Mouse (Mus musculus) heart, embryonic 16.5 days (tissue): ENCODE results near the gene Maats1. TPM values are rescaled to one million over a fixed set of nuclear protein-coding genes. Genes with fewer than 3 reads are reported as not detected.

ENCODE experiments used
- ATAC-seq: fragments of 200-750 bp; cut with Nextera tagmentation; replicated peaks from 2 replicates; pipeline ENCODE4 v1.8.0; 2017; ENCODE audit warnings: moderate number of reproducible peaks; ENCODE audit not compliant: insufficient read depth, low FRiP score; ENCODE audit errors: extremely low read depth
- H3K27ac ChIP-seq: fragments of 300-500 bp; sonication (generic); 2 replicates; pipeline ENCODE4 v1.5.1; 2014; ENCODE audit warnings: mild to moderate bottlenecking, low read length, control low read depth, moderate library complexity
- H3K27me3 ChIP-seq: fragments of 300-500 bp; sonication (generic); 2 replicates; pipeline ENCODE4 v1.6.1; 2014; ENCODE audit warnings: low read length, mixed read lengths; ENCODE audit not compliant: control insufficient read depth, insufficient read depth
- H3K36me3 ChIP-seq: fragments of 300-500 bp; sonication (generic); 2 replicates; pipeline ENCODE4 v1.6.1; 2014; ENCODE audit not compliant: control insufficient read depth, insufficient read depth
- H3K4me1 ChIP-seq: fragments of 300-500 bp; sonication (generic); 2 replicates; pipeline ENCODE4 v1.6.1; 2014; ENCODE audit warnings: low read length, mixed read lengths; ENCODE audit not compliant: control insufficient read depth, insufficient read depth
- H3K4me2 ChIP-seq: fragments of 300-500 bp; sonication (generic); 2 replicates; pipeline ENCODE4 v1.6.1; 2014; ENCODE audit warnings: low read depth, mild to moderate bottlenecking, control low read depth, low read length
- H3K4me3 ChIP-seq: fragments of 300-500 bp; sonication (generic); 2 replicates; pipeline ENCODE4 v1.5.1; 2014; ENCODE audit warnings: mild to moderate bottlenecking, control low read depth, low read length
- H3K9ac ChIP-seq: fragments of 300-500 bp; sonication (generic); 2 replicates; pipeline ENCODE4 v1.6.1; 2014; ENCODE audit warnings: low read length, control low read depth
- H3K9me3 ChIP-seq: fragments of 300-500 bp; sonication (generic); replicated peaks from 2 replicates; pipeline ENCODE4 v1.6.1; 2016; ENCODE audit warnings: low read length; ENCODE audit not compliant: control insufficient read depth
- WGBS: fragments of 180-500 bp; shearing (Covaris S2); extraction: QIAGEN DNeasy Blood & Tissue Kit; methylation state at CpG from one replicate; pipeline ENCODE4 v1.1.7; 2014; 5-methylcytosine and 5-hydroxymethylcytosine counted together
- polyA plus RNA-seq: library from polyadenylated mRNA; unstranded; fragments of >200 nt; fragmentation: Nextera tagmentation; extraction: Ambion mirVana; gene quantifications from 2 replicates; pipeline ENCODE4 v1.2.1, GENCODE M21; 2015

The Maats1 gene
- polyA plus RNA-seq, 1 experiment from 2014 or later: 0.12 TPM

- no peak overlapping the region for H3K27ac ChIP-seq
- no peak overlapping the region for H3K4me3 ChIP-seq
- 64% methylated on average over 7 of the region's 7 CpGs for WGBS
- no peaks in the 10 kb centered on the region for H3K36me3 ChIP-seq
- H3K4me1 ChIP-seq: no peaks in the 10 kb centered on the region
- H3K9me3 ChIP-seq: no peaks in the 10 kb centered on the region
- H3K9ac ChIP-seq: no peak overlapping the region
- no peak for ATAC-seq
- no peaks in the 10 kb centered on the region for H3K27me3 ChIP-seq
- H3K4me2 ChIP-seq: no peak overlapping the region
These were observed 59.3 kb downstream of the Maats1 start for GRCm38 (mm10) chr16:38282559-38283160.

GRCm38 (mm10) chr16:38280951-38281350 is 61.0 kb downstream of the Maats1 start:
- WGBS: 62% methylated on average over 7 of the region's 7 CpGs

GRCm38 (mm10) chr16:38279794-38280193 is 62.1 kb downstream of the Maats1 start:
- 87% methylated on average over 5 of the region's 5 CpGs for WGBS
- H3K4me3 ChIP-seq: no peak overlapping the region
- no peak for ATAC-seq
- H3K4me1 ChIP-seq: no peaks in the 10 kb centered on the region
- H3K27me3 ChIP-seq: no peaks in the 10 kb centered on the region
- H3K36me3 ChIP-seq: no peaks in the 10 kb centered on the region
- no peak overlapping the region for H3K4me2 ChIP-seq
- no peaks in the 10 kb centered on the region for H3K9me3 ChIP-seq
- no peak overlapping the region for H3K9ac ChIP-seq
- no peak overlapping the region for H3K27ac ChIP-seq

More at GRCm38 (mm10) chr16:38280951-38281350, 61.0 kb downstream of the Maats1 start:
- H3K4me1 ChIP-seq: no peaks in the 10 kb centered on the region
- no peaks in the 10 kb centered on the region for H3K9me3 ChIP-seq
- ATAC-seq: no peak
- no peaks in the 10 kb centered on the region for H3K27me3 ChIP-seq
- no peak overlapping the region for H3K27ac ChIP-seq
- no peaks in the 10 kb centered on the region for H3K36me3 ChIP-seq
- H3K4me2 ChIP-seq: no peak overlapping the region
- H3K4me3 ChIP-seq: no peak overlapping the region
- no peak overlapping the region for H3K9ac ChIP-seq

GRCm38 (mm10) chr16:38274737-38275136 is 67.2 kb downstream of the Maats1 start:
- no peaks in the 10 kb centered on the region for H3K9me3 ChIP-seq
- H3K27ac ChIP-seq: no peak overlapping the region
- H3K27me3 ChIP-seq: no peaks in the 10 kb centered on the region
- no peaks in the 10 kb centered on the region for H3K4me1 ChIP-seq
- H3K4me2 ChIP-seq: no peak overlapping the region
- no peak for ATAC-seq
- 73% methylated on average over 2 of the region's 2 CpGs for WGBS
- H3K4me3 ChIP-seq: no peak overlapping the region
- no peak overlapping the region for H3K9ac ChIP-seq
- no peaks in the 10 kb centered on the region for H3K36me3 ChIP-seq

GRCm38 (mm10) chr16:38272483-38272882 is 69.5 kb downstream of the Maats1 start:
- ATAC-seq: no peak
- H3K9me3 ChIP-seq: no peaks in the 10 kb centered on the region
- no peak overlapping the region for H3K27ac ChIP-seq
- no peaks in the 10 kb centered on the region for H3K4me1 ChIP-seq
- 77% methylated on average over 5 of the region's 5 CpGs for WGBS
- H3K4me2 ChIP-seq: no peak overlapping the region
- no peak overlapping the region for H3K9ac ChIP-seq
- H3K27me3 ChIP-seq: no peaks in the 10 kb centered on the region
- no peak overlapping the region for H3K4me3 ChIP-seq
- H3K36me3 ChIP-seq: no peaks in the 10 kb centered on the region

GRCm38 (mm10) chr16:38271601-38272000 is 70.3 kb downstream of the Maats1 start:
- no peaks in the 10 kb centered on the region for H3K27me3 ChIP-seq
- no peaks in the 10 kb centered on the region for H3K9me3 ChIP-seq
- ATAC-seq: no peak
- no peaks in the 10 kb centered on the region for H3K4me1 ChIP-seq
- no peak overlapping the region for H3K4me3 ChIP-seq
- H3K27ac ChIP-seq: no peak overlapping the region
- no peak overlapping the region for H3K4me2 ChIP-seq
- no peak overlapping the region for H3K9ac ChIP-seq
- WGBS: 47% methylated on average over 3 of the region's 3 CpGs
- H3K36me3 ChIP-seq: no peaks in the 10 kb centered on the region

GRCm38 (mm10) chr16:38255927-38256326 is 86.0 kb downstream of the Maats1 start:
- H3K36me3 ChIP-seq: no peaks in the 10 kb centered on the region
- H3K9me3 ChIP-seq: no peaks in the 10 kb centered on the region
- no peaks in the 10 kb centered on the region for H3K27me3 ChIP-seq
- H3K4me1 ChIP-seq: no peaks in the 10 kb centered on the region
- H3K4me3 ChIP-seq: no peak overlapping the region
- ATAC-seq: no peak
- H3K4me2 ChIP-seq: no peak overlapping the region
- 87% methylated on average over 9 of the region's 9 CpGs for WGBS
- no peak overlapping the region for H3K9ac ChIP-seq
- H3K27ac ChIP-seq: no peak overlapping the region

- Histone ChIP-seq H3K9ac (no peak overlapping the region), H3K9me3 (no peaks in the 10 kb centered on the region), H3K27ac (no peak overlapping the region), H3K27me3 (no peaks in the 10 kb centered on the region), H3K4me3 (no peak overlapping the region), H3K4me1 (no peaks in the 10 kb centered on the region), H3K4me2 (no peak overlapping the region), H3K36me3 (no peaks in the 10 kb centered on the region)
- WGBS: 64% methylated on average over 4 of the region's 4 CpGs
- no peak for ATAC-seq
These were observed 86.8 kb downstream of the Maats1 start for GRCm38 (mm10) chr16:38255107-38255506.

GRCm38 (mm10) chr16:38254001-38254400 is 87.9 kb downstream of the Maats1 start:
- 68% methylated on average over 14 of the region's 14 CpGs for WGBS
- ATAC-seq: no peak
- Histone ChIP-seq H3K4me3 (no peak overlapping the region), H3K4me1 (no peaks in the 10 kb centered on the region), H3K9ac (no peak overlapping the region), H3K4me2 (no peak overlapping the region), H3K9me3 (no peaks in the 10 kb centered on the region), H3K27me3 (no peaks in the 10 kb centered on the region), H3K36me3 (no peaks in the 10 kb centered on the region), H3K27ac (no peak overlapping the region)
